Mouse (Mus musculus): ENCODE measurements at regions not wholly inside any gene's neighbourhood (a gene's known extent, or its start where the extent isn't known, plus 50 kb on each side); places are given as distances from the start of the nearest gene placed in this dataset.

DNA sequence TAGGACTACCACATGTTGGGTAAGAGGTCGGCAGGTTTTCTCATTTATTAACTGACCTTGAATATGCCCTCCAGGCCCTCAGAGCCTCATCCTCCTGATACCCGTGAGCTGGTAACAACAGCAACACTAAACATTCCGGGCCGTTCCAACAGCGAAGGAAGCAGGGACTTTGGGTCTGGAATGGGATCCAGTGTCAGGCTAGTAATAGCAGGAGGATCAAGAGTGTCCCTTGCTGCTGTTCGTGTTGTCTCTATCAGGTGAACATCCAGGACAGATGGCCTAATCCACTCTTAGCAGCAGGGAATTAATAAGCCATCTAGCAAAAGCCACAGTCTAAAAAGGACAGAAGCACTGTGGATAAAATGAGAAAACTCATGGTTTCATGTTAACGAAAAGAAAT is 106.7 kb downstream of the Cpeb2 start:
- no peak for DNase-seq (ENCODE audit: low spot score)

DNA sequence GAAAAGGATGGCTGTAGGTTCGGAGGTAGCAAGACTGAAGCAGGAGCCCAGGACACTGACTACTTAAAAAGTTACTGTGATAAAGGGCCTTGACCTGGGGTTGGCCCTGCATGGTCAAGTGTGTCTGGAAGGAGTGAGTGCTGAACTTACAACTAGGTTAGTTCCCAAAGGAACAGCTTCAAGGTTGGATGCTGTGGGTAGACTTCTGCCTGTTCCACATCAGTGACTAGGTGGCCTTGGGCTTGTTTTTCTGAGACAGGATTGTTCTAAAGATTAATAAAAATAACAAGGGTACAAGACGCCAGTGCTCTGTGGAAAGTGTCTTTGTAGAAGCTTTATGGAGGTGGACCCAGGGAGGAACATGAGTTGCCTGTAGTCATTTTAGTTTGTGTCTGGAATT is 108.5 kb downstream of the Cpeb2 start:
- no peak for DNase-seq (ENCODE audit: low spot score)

DNA sequence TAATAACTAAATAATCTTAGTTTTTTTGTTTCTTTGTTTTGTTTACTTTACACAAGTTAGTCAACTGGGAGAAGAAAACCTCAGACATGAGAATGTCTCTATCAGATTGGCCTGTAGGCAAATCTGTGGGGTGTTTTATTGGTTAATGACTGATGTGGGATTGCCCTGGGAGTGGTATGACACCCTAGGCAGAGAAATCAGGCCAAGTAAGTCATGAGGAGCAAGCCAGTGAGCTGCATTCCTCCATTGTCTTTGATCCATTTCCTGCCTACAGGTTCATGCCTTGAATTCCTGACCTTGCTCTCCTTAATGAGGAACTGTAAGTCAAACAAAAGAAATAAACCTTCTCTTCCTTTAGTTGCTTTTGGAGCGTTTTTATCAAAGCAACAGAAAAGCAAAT is 111.5 kb downstream of the Cpeb2 start:
- no peak for DNase-seq (ENCODE audit: low spot score)

DNA sequence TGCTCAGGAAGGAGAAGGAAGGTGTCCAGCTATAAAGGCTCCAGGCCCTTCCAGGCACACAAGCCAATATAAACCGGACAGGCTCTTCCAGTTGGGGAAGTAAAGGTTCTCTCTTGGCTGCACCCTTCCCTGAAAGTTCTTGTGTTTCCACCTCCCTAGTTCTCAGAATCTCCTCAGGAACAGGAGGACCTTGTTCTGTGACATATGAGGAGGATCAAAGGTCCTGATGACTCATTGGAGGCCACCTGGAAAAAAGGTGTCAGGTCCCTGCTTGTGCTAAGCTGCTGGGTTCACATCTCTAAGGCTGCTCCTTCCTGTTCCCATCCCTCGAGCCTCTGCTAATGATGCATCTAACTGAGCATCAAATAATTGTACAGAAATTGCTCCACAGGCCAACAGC is 118.0 kb downstream of the Cpeb2 start:
- no peak for DNase-seq (ENCODE audit: low spot score)

DNA sequence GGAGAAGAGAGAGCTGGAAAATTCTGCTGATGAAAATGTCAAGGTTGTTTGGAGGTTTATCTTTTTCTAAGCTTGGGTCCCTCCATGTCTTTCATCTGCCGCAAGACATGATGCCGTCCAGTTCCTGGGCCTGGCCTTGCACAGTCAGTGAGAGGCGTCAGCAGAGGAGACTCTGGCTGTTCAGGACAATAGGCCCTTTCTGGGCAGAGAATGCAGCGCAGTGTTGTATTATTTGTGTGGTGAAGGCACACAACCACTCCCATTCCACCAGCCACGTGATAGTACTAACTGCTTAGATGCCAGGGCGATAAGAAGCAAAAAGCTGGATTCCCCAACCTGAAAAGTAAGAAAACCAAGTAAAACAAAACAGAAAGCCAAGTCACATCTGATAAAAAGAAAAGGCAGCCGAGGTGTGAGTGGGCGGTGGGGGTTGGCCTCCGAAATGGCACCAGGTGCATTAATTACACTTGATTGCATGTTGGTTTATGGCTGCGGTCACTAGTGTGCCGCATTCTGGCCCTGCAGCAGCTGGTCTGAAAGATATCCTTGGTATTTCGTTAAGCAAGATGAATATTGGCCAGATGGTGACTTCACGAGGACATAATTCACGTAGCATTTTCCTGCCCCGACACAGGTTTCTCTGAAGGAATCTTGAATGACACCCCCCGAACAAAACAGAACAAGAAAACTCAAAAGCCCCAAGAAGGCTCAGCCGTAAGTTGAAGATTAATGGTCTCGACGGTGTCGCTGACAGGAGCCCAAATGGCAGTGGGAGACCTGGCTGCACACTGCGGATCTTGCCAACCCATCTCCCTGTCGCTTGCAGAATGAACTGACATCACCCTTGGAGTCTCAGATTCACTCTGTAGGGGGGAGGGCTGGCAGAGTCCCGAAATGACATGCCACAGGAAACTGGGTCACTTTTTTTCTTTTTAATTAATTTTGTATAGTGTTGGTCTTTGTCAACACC is 120.3 kb downstream of the Cpeb2 start:
- DNase-seq (ENCODE audit: low spot score): peak; percentile 17

DNA sequence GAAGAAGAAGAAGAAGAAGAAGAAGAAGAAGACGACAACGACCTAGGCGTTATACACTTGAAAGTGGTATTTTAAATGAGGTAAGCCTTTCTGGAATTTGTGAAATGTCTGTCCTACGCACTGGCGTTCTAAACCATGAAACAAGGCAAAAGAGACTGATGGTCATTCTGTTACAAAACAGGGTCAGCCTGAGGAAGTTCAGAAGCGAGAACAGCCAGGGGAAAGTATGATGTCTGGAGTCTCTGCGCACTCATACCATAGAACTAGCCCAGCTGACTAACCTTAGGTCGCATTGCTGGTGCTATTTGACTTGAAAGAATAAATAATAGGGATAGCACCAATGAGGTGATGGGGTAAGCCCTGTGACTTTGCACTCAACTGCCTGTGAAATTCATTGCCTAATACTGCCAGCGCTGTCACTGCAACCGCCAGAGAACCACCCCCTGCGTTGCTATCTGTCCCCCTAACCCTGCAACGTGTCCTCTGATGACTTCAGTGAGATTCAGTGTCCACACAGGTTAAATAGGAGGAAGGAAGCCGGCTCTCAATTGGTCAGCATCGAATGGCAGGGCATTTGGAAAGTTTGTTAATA is 121.5 kb downstream of the Cpeb2 start:
- DNase-seq (ENCODE audit: low spot score): peak; percentile 6

DNA sequence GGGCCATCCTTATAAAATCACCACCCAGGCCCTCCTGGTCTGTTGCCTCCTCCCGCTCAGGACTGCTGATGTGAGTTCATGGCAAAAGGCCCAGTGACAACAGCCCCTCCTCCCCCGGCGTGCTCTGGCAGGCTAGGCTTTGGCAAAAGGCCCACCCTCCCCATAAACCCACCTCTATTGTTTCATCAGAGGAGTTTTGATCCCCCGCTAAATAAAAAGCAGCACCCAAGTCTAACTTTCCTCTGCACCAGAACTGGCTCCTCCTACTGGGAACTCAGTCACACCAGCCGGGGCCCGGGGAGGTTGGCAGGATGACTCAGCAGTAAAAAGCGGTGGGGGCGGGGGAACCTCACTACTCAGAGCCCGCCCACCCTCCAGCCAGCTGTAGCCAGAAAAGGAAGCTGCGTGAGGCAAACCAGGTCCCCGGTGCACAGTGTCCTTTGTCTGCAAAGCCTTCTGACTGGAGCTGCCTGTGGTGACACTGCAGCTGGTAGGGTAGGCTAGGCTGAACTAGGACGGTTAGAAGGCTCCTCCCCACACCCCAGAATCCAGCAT is 122.1 kb downstream of the Cpeb2 start:
- peak; percentile 88 for DNase-seq (ENCODE audit: low spot score)

DNA sequence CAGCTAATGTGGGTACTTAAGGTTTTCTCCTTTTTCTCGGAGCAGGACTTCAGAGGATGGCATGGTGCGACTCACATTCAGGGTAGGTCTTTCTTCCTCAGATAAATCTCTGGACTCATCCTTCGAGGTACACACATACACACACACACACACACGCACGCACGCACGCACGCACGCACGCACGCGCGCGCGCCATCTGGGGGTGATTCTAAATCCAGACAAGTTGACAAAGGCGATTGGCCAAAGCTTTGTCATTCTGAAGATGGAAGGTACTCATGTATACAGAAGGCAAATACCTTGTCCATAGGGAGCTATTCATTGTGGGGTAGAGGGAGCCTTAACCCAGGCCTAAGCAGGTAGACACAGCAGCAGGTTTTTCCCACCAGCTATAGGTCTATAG is 122.9 kb downstream of the Cpeb2 start:
- peak; percentile 21 for DNase-seq (ENCODE audit: low spot score)

DNA sequence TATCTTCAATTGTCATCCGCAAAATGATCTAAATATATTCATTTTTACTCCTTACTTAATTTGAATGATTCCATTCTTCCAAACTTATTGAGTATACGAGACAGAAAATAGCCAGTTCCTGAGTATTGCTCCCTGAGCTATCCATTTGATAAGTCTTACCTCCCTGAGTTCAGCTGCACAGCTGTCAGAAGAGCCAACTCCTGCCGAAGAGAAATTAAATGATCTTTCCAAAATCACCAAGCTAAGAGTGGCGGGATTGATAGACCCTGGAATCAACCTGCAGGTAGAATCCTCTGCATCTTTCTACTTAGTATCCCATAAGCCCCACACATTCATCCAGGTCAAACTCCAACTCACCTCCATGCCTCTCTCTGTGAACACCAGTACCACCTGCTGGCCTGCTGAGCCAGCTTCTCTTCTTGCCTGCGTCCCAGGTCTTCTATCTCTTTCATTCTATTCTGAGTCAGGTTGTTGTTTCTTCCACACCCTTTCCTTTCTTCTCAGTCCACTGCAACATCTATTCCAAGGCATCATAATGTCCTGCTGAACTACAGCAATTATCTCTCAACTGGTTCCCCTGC is 124.2 kb downstream of the Cpeb2 start:
- no peak for DNase-seq (ENCODE audit: low spot score)

DNA sequence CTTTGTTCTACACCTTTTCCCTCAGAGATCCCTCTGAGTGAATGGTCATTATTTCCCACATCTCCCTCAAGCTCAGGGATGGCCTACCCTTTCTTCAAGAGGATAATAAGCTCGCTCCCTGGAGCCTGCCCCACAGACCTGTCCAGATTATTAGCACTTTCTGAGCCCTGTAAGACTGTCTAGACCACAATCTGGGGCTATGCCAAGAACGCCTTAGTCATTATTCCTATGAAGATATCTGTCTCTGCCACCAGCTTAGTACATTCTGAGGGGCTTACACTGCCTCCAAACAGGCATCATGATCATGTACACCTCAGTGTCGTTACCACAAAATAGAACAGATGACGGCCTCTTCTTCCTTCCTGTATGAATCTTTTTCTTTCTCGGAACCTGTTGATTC is 124.9 kb downstream of the Cpeb2 start:
- no peak for DNase-seq (ENCODE audit: low spot score)

DNA sequence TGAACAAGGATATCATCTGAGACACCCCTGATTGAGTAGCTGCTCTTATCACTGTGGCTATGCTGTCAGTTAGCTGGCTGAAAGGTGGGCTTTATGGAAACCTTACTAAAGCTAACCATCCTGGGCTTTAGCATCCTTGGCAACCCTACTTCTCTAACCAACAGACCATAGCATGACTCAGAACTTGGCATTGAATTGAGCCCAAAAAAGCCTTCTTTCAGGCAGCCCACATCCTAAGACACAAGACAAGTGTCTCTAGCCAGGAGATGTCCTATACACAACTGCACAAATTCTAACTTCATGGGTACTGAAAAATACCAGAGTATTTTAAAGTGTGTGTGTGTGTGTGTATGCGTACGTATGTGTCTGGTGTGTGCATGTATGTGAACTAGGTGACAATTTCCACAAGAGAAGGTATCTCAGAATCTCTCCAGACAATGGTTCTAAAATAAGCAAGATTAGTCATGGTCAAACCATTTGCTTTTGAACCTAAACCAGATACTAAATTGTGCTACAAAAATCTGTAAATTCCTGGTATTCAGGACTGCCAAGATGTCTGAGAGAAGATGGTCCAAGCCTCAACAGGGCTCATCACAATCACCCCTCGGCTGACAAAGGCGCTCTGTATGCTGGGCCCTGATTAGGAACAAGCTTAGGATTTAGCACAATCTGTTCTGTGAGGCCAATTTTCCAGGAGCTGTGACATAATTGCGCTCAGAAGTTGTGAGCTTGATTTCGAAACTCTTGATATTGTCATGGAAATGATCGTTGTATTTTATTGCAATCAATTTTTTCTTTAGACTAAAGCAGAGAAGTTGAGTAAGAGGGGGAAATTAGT is 126.2 kb downstream of the Cpeb2 start:
- no peak for DNase-seq (ENCODE audit: low spot score)

DNA sequence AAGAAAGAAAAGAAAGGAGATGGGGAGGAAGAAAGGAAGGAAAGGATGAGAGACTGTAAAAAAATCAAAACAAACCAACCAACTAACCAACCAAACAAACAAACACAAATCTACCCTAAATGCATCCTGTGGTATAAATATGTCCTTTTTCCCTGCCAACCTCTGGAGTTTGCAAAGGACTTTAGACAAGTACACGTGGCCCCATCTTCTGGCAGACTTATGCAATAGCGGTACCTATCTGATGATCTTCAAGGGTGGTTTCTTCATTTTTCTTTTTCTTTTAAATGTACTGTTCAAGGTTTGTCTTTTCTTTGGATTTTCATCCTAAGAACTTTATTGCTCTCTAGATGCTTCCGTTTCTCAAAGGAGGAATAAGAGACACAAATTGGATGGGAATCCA is 127.3 kb downstream of the Cpeb2 start:
- DNase-seq (ENCODE audit: low spot score): peak; percentile 79

DNA sequence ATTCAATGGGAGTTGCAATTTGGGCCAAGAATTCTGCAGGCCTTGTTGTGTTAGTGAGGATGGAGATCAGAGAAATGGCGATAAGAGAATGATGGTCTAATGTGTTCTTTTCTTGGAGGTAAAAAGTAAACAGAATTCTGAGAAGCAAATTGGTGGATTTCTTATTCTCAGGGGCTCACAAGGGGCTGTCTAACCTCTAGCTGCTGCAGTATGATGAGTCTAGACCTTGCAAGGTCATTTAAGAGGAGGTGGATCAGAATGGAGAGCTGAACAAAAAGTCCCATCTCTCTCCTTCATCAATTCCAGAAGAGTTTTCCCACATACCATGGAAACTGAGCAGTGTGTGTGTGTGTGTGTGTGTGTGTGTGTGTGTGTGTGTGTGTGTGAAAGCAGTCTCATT is 128.1 kb downstream of the Cpeb2 start:
- no peak for DNase-seq (ENCODE audit: low spot score)

DNA sequence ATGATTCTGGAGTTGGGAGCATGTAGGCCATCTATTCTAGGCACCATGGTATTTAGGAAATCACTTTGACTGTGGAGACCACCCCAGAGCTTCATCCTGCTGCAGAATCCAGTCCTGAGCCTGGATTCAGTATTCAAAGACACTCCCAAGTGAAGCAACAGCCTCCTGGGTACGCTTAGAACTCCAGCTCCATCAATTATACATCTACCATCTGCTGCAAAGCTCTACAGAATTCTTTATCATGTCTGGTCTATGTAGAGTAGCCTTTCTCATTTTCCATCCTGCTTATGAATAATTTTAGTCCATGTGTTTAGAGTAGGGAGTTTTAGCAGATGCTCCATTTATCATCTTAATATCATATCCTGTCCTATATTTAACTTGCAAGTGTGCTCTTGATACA is 139.4 kb downstream of the Cpeb2 start:
- no peak for DNase-seq (ENCODE audit: low spot score)

DNA sequence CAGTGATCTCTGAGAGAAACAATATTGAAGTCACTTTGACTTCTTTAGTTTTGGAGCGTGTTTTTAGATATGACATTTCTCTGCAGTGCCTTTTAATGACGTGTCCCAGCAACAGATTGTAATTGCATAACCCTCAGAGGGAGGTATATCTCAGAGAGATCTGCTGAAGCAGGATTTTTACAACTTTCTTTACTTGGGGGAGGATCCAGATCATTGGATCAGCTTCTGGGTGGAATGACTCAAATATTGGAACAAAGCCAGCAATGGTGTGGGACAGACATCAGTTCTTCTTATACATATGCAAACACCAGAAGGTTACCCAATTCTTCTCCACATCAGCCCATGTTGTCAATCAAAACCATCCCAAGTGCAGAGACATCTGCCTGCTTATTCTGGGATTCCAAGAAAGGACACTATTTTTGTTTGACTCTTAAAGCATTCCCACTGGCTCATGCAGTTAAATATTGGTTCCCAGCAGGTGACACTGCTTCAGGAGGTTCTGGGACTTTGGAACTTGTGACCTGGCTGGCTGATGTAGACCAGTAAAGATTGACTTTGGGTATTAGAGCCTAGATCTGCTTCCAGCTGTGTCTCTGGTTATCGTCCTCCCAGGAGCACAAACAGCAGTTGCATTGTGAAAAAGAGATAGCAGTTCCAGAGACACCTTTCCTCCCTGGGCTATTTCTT is 130.5 kb upstream of the C1qtnf7 start:
- DNase-seq (ENCODE audit: low spot score): no peak

DNA sequence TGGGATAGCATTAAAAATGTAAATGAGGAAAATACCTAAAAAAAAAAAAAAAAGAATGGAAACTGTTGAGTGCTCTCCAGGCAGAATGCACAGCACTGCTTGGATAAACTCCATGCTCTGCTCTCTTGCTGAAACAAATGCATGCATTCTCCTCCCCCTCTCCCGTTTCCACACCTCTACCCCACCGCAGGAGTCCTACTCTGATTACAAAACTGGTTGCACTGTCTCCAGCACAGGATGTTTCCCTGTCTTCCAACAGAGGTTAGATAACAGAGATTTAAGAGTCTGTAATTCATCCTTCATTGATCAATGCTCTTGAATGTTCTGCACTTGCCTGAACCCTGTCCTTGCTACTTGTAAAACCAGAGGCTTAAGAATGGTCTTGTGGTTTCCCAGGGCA is 124.3 kb upstream of the C1qtnf7 start:
- DNase-seq (ENCODE audit: low spot score): no peak

DNA sequence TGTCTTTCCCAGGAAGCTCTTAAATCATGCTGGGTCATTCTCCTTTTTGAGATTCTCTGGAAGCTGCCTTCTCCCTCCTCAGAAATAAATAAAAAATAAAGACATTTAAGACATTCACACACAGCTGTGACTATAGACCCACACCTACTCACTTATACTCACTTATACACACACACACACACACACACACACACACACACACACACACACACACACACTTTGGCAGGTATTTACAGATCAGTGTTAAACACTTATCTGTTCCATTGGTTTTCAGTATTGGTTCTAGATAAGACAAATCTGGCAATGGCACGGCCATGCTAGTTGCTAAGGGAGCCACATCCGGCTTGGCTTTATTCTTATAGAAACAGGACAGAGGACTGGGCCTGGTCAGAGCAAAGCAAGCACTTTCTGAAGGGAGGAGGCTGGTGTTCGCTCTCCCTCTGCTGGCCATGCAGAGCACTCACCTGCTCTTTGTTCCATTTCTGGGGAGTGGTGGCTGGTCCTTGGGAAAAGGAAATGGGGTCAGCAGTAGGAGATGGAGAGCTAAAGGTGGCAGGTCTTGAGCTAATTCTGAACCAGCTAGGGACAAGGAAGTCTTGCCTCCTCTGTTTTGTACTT is 123.8 kb upstream of the C1qtnf7 start:
- DNase-seq (ENCODE audit: low spot score): peak; percentile 74

DNA sequence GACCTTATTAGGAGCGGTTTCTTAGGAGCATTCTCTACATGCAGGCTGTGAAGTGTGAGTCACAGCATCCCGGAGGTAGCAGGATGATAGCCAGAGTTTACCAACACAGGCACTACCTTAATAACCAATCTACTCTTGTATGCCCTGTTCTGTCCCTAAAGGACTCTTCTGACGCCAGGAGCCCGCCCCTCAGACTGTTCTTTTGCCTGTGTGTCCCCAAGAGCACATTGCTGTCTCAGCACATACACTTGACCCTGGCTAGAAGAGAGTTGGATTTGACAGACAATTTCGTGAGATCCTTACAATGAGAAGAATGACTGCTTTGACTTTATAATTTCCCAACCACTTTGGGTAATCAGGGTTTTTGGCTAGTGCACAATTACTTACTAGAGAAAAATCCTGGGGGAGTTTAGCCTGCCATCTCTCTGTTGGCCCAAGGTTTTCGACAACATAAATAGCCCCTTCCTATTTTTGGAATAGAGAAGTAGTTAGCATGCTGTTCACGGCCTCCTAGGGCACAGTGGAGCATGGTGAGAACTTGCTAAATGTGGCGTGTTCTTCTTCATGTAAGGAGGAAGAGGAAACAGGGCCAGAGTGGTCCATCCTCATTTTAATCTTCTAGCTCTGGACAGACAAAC is 122.3 kb upstream of the C1qtnf7 start:
- DNase-seq (ENCODE audit: low spot score): no peak

DNA sequence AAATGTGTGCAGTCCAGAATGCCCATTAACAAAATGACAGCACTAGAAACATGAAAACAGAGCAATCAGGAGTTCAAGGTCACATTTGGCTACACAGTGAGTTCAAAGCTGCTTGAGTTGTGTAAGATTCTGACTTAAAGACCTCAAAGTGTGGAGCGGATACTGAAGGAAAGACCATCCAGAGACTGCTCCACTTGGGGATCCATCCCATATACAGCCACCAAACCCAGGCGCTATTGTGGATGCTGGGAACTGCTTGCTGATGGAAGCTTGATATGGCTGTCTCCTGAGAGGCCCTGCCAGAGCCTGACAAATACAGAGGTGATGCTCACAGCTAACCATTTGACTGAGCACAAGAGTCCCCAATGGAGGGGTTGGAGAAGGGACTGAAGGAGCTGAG is 98.1 kb upstream of the C1qtnf7 start:
- DNase-seq (ENCODE audit: low spot score): no peak
